Mouse (Mus musculus) CH12.LX (cell line): ENCODE measurements at regions not wholly inside any gene's neighbourhood (a gene's known extent, or its start where the extent isn't known, plus 50 kb on each side); places are given as distances from the start of the nearest gene placed in this dataset.
"Not testable (repeated sequence)": the region's sequence is repeated elsewhere in the genome, so short reads cannot be mapped to it uniquely, and the experiment has no call there.

Source experiments
- BHLHE40 ChIP-seq: IDR thresholded peaks from 2 replicates; pipeline ENCODE4 v1.6.1; 2011; ENCODE audit warnings: mild to moderate bottlenecking, low read depth, low read length, improper control_type of control experiment
- CTCF ChIP-seq, 2 experiments: IDR thresholded peaks in 1 of 2; conservative IDR thresholded peaks in 1 of 2; 2 replicates each; pipeline ENCODE4 v1.5.1; 2011 to 2012; ENCODE audit warnings: low read depth in 2 of 2, low read length in 2 of 2, improper control_type of control experiment in 1 of 2, inconsistent platforms in 1 of 2, mild to moderate bottlenecking in 1 of 2, moderate library complexity in 1 of 2
- JUN ChIP-seq: IDR thresholded peaks from 2 replicates; pipeline ENCODE4 v1.6.1; 2011; ENCODE audit warnings: low read depth, mild to moderate bottlenecking, low read length, improper control_type of control experiment, moderate library complexity; ENCODE audit not compliant: insufficient read depth
- JUND ChIP-seq: conservative IDR thresholded peaks from 2 replicates; pipeline ENCODE4 v1.6.1; 2011; ENCODE audit warnings: low read depth, low read length, improper control_type of control experiment
- MAX ChIP-seq: IDR thresholded peaks from 2 replicates; pipeline ENCODE4 v1.6.1; 2011; ENCODE audit warnings: low read length, improper control_type of control experiment
- POLR2A ChIP-seq: IDR thresholded peaks from 2 replicates; pipeline ENCODE4 v1.6.1; 2011; ENCODE audit warnings: low read depth, mild to moderate bottlenecking, improper control_type of control experiment, low read length
- POLR2AphosphoS2 ChIP-seq: IDR thresholded peaks from 2 replicates; pipeline ENCODE4 v1.6.1; 2011; ENCODE audit warnings: low read depth, low read length, improper control_type of control experiment
- RCOR1 ChIP-seq: conservative IDR thresholded peaks from 2 replicates; pipeline ENCODE4 v1.6.1; 2012; ENCODE audit warnings: low read depth, mild to moderate bottlenecking, inconsistent platforms, low read length, improper control_type of control experiment
- ZMIZ1 ChIP-seq: IDR thresholded peaks from 2 replicates; pipeline ENCODE4 v1.6.1; 2012; ENCODE audit warnings: low read depth, mild to moderate bottlenecking, inconsistent platforms, low read length, improper control_type of control experiment

- not testable (repeated sequence) for TF ChIP-seq ZMIZ1; CTCF (conservative IDR thresholded peaks at IDR 0.05 in 1 of 2, IDR thresholded peaks at IDR 0.05 in 1 of 2; ENCODE audit: low read depth in 2 of 2, low read length in 2 of 2); POLR2AphosphoS2; MAX; RCOR1; POLR2A; BHLHE40; JUND; JUN
Observed at GRCm38 (mm10) chr13:68116786-68117185, 253.7 kb downstream of the BC048507 start.
